Mouse (Mus musculus) cerebral cortex, adult 2 months (tissue): ENCODE data around the gene Mbtps1.

Source experiments
- WGBS: fragments of 180-500 bp; shearing (Covaris S2); methylation state at CpG from one replicate; pipeline ENCODE4 v1.1.7; 2018; 5-methylcytosine and 5-hydroxymethylcytosine counted together

The Mbtps1 gene

GRCm38 (mm10) chr8:119502111-119502510, 56.4 kb downstream of the Mbtps1 start:
- WGBS, result 74% methylated on average over 4 of the region's 4 CpGs

DNA sequence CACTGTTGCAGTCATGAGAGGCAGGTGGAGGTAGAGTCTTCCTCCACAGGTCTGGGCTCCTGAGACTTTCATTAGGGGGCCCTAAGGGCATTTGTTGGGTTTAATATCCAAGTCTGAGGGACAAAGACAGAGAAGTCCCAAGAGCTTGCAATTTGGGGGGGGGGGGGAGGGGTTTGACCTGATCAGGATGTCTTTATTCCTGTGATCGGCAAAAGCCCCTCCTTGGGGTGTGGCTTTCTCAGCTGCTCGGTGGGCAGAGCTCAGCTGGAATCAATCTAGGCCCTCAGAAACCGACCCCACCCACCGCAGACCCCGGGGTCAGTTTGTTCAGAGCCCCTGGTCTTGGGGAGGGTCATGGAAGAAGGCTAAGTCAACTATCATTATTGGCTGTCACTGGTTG, 56.9 kb downstream of the Mbtps1 start, which contains the start of gene Slc38a8:
Slc38a8 (minus strand) TSS at position 101 of the 400 bp plus-strand sequence.
- 59% methylated on average over 5 of the region's 5 CpGs for WGBS

DNA sequence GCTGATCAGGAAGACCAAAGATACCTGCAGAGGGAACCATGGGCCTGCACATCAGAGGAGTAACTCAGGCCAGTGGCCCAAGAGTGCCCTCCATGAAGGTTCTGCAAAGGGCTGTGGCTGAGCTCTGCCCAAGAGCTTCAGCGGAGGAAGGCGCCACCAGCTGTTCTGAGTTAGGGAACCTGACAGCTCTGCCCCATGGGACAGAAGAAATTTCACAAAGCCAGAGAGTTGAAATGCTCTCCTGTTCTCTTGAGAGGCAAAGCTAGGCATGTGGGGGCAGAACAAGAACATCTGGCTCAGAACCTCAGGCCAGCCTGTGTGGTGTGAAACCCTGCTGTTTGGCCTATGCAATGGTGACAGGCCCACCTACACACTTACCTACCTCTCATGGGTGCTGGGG, 58.7 kb downstream of the Mbtps1 start:
- WGBS, result 98% methylated on average over 2 of the region's 2 CpGs

GRCm38 (mm10) chr8:119496848-119497247, 61.7 kb downstream of the Mbtps1 start:
- WGBS, result 57% methylated on average over 6 of the region's 6 CpGs

DNA sequence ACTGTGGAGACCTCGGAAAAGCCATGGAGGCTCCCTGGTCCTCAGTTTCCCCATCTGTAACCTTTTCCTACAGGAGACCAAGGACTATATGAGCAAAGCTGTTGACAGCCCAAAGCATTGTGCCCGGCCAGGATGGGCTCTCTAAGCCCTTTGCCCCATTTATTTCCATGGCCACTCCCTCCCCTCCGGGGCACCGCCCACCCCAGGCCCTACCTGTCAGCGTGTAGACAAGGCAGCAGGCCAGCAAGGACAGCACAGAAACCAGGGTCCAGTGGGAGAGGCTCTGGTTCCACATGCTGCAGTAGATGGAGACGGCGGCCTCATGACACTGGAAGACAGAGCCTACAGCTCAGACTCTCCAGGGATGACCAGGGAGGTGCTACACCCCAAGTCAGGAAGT, 71.4 kb downstream of the Mbtps1 start:
- 87% methylated on average over 7 of the region's 7 CpGs for WGBS

GRCm38 (mm10) chr8:119484145-119484896, 74.2 kb downstream of the Mbtps1 start:
- 87% methylated on average over 11 of the region's 11 CpGs for WGBS

DNA sequence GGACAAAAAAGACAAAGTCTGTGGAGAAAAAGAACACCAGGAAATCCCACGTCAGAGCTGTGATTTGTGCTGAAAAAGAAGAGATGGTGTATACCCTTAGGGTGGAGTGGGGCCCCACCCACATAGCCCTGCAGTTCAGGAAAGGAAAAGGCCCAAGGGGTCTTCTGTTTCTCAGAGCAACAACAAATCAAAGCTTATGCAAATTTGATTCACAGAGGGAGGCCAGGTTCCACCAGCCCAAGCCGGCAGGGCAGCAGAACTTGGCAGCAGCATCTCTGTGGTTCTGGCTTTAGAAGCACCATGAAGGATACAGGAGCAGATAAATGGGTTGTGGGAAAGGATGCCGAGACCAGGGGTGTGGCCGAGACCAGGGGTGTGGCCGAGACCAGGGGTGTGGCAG, 79.9 kb downstream of the Mbtps1 start:
- WGBS, result 48% methylated on average over 5 of the region's 5 CpGs

DNA sequence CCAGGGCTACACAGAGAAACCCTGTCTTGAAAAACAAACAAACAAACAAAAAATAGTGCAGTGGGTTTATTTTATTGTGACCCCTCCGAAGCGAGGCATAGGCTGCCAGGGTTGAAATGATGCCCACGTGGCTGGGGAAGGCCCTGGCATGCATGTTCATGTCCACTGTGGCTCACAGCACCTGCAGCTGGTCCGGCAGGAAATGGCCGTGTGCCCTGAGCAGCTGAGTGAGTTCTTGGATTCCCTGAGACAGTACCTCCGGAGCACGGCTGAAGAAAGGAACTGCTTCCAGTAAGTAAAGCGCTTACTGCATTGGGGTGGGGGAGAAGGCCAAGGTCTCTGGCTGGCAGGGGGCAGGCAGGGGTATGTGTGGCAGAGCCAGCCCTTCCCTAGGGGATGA, 90.4 kb downstream of the Mbtps1 start:
- 75% methylated on average over 8 of the region's 8 CpGs for WGBS

DNA sequence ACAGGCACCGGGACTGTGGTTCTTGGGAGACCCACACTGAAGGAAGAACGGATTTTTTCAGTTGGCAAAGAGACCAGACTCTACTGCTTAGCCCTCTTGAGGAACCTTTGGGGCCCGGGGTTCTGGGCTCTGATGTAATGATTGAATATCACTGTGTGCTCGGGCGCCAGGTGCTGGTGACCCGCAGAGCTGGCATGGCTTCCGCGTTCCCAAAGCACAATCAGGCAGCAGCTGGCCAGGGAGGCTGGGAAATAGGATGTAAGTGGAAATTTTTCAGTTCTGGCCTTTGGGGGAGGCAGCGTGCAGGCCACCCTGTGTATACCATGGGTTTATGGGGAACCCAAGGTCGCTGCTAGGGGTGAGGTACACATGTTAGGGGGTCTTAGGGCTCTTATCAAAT, 91.7 kb downstream of the Mbtps1 start:
- WGBS, result 71% methylated on average over 10 of the region's 10 CpGs

DNA sequence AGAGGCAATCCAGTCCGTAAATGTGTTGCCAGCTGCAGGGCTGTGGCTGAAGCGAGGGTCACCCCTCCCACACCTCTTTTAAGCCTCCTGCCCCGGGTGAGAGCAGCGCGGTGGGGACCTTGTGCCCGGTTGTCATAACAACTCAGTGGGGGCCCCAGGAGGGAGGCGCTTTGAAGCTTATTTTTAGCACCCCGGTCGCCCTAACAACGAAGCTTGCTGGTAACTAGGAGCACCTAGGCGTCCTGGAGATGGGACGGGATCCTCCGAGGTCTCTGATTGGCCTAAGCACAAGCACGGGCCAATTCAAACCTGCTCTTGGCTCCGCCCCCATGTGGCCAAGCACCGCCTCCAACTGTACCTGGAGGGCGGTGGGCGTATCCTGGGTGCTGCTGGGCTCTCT, 92.4 kb downstream of the Mbtps1 start:
- 8% methylated on average over 18 of the region's 18 CpGs for WGBS

DNA sequence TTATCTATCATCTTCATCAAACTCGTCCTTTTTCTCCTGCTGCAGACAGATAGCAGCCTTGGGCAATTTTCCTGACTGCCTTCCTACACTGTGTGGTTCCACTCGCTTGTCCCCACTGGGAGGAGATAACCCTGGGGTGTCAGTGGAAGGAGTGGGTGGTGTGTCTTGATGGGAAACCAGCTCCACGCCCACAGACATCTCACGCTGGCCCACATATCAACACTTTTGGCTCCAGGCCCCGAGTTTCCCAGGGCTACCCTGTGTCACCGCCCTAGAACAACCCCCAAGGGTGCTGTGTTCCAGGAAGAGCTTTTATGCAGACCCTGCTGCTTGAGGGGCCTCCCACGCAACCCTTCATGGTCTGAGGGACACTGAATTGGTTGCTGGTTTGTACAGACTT, 94.8 kb downstream of the Mbtps1 start:
- WGBS, result 47% methylated on average over 7 of the region's 7 CpGs

DNA sequence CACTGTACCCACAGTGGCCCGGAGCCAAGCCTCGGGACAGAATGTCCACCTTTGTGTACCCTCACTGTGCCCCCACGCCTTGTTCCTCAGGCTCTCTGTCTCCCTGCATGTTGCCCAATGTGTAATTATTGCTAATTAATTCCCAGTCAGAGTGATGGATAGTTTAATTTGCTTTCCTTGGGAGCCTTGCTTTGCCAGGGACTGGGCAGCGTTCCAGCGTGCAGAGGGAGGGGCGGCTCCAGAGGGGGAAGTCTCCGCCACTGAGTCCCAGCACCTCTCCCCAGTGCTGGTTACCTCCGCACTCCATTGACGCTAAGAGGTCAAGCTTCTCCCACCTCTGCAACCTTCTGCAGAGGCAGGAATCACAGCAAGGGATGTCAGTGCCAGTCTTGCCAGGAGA, 97.2 kb downstream of the Mbtps1 start:
- 36% methylated on average over 9 of the region's 9 CpGs for WGBS

DNA sequence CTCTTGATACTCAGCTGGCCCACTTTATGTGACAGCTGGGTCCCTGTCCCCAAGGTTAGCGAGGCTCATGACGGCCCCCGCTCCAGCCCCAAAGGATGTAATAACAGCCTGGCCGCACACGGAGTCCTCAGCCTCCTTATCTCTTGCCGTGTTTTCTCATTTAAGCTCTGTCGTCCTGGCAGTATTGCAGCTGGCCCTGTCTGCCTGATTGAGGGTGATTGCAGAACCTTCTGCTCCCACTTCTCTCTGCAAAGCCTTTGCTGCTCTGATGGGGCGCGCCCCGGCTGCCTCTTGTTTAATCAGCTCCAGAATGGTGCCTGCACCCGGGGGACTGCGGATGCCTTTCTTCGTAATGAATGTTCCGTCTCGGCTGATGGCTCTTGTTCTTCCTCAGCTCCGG, 98.8 kb downstream of the Mbtps1 start:
- WGBS, result 66% methylated on average over 16 of the region's 16 CpGs
